Mouse (Mus musculus) heart, postnatal 4 days (tissue): ENCODE data around the gene Fancd2. TPM values are rescaled to one million over a fixed set of nuclear protein-coding genes. Genes with fewer than 3 reads are reported as not detected.

Experiments
- DNase-seq: peaks from one replicate; pipeline ENCODE4 v3.0.0; 2021
- microRNA-seq, 2 experiments: library from miRNA; unstranded; fragments of <30 nt; microRNA quantifications; one replicate each; pipeline ENCODE4 v1.2.0; 2021 to 2022
- total RNA-seq, 2 experiments: library from RNA; stranded (reverse); gene quantifications; 2 replicates each; pipeline ENCODE4 v1.2.3; 2021

Gene Fancd2
- total RNA-seq, 2 experiments from 2014 or later, result 7.9 to 10.2 TPM

DNA sequence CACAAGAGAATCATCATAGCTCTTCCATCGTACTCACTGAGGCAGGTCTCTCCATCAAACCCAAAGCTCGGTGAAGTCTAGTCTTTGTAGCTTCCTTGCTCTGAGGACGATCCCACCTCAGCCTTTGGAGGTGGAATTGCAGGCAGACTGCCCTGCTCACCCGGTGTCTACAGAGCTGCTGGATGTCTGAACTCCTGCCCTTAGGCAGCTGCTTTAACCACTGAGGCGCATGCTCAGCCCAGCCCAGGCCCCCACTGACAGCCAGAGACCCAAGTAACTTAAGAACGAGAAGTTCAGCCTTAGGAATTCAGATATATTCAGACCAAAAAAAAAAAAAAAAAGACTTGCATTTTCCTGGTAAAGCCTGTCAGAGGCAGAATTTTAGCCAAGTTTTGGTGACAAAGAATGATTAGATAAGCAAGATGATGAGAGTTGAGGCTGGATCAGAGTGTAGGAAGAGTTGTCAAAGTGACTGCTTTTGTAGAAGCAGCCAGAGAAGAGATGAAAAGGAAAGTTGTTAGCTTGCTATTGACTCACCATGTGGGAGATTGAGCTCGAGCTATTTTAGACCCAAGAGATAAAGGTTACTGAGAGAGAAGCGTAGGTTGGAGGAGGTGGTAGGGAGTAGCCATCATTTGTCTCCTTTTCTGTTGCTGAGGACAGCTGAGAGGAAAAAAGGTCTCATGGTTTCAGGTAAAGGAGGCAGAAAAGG, 80.9 kb downstream of the Fancd2 start:
- peak; percentile 28 for DNase-seq

DNA sequence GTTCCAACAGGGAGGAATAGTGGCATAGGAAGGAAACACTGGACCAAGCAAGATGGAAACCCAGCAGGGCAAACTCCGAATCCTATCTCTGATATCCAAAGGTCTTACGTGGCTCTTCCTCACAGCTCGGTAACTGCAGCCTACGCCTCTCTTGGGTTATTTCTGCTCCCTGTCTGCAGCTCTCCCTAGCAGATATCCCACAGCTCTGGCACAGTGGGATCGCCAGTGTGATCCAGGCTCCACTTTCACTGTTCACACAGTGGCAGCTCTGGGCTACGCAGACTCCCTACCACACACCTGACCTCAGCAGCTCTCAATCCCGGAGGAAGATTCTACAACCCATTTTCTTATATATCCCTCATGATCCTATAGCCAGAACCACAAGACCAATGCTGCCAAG, 82.7 kb downstream of the Fancd2 start:
- no peak for DNase-seq

DNA sequence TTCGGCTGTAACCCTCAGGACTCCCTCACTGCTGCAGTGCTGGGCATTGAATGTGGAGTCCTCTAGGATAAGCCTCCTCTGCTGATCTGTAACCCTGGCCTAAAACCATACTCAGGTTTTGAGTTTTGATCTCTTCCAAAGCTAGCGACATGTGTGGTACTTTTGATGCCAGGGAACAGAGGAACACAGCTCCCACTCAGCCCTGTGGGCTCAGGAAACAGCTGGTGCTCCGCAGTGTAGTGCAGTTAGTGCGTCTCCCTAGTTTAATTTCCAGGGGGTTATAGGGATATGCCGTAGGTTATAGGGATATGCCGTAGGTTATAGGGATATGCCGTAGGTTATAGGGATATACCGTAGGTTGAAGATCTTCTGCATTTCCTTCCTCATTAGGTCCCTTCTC, 83.5 kb downstream of the Fancd2 start:
- no peak for DNase-seq

- DNase-seq, result no peak
Measured at GRCm38 (mm10) chr6:113615489-113615888, 84.0 kb downstream of the Fancd2 start.

GRCm38 (mm10) chr6:113623386-113623785, 91.9 kb downstream of the Fancd2 start:
- peak; percentile 9 for DNase-seq

DNA sequence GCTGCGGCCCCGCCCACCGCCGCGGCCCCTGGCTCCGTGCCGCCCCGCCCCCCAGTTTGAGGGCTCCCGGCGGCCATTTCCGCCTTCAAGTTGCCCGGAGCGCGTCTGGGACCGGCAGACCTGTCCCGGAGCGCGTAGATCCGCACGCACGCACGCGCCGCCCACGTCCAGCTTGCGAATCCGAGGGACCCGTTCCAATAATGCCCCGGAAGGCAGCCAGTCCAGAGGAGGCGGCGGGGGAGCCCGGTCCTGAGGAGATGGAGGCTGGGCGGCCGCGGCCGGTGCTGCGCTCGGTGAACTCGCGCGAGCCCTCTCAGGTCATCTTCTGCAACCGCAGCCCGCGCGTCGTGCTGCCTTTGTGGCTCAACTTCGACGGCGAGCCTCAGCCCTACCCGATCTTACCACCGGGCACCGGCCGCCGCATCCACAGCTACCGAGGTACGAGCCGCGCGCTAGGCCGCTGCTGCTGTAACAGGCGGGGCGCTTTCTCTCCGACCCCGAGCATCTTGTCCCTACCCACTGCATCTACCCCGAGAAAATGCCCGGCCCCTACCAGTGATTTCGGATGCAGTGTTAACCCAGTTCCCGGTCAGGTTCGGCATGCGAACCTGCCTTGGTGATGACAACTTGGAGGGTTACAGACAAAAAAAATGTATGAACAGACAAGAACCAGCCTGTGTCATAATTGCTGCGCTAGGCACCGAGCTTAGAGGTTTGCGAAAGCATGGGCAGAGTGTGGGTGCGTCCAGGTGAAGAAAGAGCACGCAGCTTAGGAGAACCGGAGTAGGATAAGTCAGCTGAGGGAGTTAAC, 92.7 kb downstream of the Fancd2 start, which contains the start of gene Vhl:
Gene Vhl, plus strand, starts transcription at position 19 of the 811 bp plus-strand sequence.
- DNase-seq, result peak; percentile 90

- DNase-seq, result peak; percentile 19
Measured at GRCm38 (mm10) chr6:113624989-113625770, 93.7 kb downstream of the Fancd2 start.

DNA sequence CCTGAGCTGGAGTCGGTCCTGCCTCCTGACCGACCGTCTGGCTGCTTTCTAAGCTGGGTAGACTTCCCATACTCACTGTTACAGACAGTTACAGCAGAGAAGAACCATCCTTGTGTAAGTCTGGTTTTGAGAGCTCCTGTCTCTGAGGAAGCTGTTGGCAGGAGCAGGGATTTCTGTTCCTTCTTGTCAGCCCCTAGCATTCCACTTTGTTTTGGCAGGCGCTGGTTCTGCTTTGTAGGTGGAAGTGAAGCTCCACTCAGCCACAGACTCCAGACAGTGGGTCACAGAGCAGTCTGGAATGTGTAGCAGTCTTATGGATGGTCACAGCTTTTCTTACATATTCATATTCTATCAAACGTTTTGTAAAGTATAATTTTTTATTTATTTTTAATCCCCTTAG, 98.8 kb downstream of the Fancd2 start:
- no peak for DNase-seq

- no peak for DNase-seq
Measured at GRCm38 (mm10) chr6:113632863-113633262, 101.4 kb downstream of the Fancd2 start.

DNA sequence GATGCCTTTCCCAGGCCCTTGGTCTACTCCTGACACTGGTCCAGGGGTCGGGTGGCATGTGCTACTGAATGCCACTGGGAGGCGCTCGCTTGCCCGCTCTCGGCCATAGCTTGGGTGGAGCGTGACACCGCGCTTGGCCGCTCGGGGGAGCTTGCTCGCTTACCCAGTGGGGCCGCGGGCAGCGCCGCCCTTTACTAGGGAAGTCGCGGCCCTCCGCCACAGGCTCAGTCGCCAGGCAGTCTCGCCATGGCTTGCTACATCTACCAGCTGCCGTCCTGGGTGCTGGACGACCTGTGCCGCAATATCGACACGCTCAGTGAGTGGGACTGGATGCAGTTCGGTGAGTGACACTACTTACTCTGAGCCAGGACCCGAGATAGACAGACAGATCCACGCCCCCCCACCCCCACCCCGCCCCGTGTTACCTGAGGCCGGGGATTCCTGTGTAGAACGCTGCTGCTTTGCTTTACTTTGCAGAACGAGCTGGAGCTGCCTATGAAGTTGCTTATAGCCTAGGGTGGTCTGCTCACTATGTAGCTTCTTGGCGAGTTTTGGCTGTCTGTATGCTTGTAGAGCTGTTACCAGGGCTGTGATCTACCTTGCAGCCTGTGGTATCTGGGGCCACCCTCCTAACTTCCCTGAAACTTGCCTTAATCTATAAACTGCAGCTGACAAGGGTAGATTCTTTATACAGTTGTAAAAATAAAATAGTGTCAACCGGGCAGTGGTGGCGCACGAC, 107.0 kb downstream of the Fancd2 start, which contains the start of gene Irak2:
Gene Irak2, plus strand, starts transcription at position 166 of the 739 bp plus-strand sequence.
- peak; percentile 98 for DNase-seq

DNA sequence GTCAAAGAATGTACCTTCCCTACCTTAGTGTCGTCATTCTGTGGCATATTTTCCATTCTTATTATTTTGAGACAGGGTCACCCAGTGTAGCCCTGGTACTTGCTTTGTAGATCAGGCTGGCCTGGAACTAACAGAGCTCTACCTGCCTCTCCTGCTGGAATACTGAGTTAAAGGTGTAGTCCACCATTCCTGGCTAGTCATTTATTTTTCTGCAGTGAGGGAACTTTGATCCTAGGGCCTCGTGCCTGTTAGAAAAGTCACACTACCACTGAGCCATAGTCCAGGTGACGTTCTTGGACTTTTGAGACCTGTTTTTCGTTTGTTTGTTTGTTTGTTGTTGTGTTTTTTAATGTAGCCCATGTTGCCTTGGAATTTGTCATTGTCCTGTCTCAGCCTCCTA, 107.7 kb downstream of the Fancd2 start:
- no peak for DNase-seq

DNA sequence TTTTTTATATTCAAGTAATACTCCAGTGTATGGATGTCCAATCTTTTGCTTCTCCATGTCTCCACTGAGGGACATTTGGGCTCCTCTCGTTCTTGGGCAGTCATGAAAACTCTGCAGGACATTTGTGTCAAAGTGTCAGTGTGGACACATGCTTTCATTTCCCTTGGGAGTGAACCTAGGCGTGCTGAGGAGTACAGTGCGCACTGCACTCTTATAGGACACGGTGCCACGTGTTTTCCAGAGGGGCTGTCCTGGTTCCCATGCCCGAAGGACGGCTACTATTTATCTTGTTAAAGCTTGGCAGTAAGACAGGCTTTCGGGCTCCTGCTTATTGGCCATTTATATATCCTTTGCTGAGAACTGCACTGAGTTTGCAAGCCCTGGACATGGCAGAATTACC, 111.1 kb downstream of the Fancd2 start:
- DNase-seq, result no peak

- no peak for DNase-seq
Measured at GRCm38 (mm10) chr6:113643021-113643420, 111.5 kb downstream of the Fancd2 start.

- DNase-seq, result no peak
Measured at GRCm38 (mm10) chr6:113643967-113644366, 112.5 kb downstream of the Fancd2 start.

DNA sequence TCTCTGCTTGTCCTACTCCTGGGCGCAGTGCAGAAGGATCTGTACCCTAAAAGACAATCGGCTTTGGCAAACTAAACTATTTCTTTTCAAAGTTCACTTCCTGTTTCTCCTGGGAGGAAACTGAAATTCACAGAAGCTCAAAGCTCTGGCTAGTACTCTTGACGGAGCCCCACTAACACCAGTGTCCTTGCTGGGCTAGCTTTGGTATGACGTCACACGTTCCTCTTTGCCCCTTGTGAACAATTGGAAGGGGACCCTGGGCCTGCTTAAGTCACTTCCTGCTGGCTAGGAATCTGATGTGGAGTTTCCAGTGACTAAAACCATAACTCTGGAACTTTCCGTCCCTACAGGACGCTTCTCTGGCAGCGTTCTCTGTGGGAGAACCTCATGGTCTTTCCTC, 113.3 kb downstream of the Fancd2 start:
- peak; percentile 61 for DNase-seq

Small RNAs within 50 kb of the gene (microRNA-seq; reads per million reads assigned to microRNA genes)
- gene Gm23365, result 0 reads per million in 2 experiments

Other genes starting within 250 kb of the Fancd2 start
- gene Cpne9, start 249.4 kb upstream of the Fancd2 start, total RNA-seq, result not detected
- gene Brpf1, start 224.5 kb upstream of the Fancd2 start, total RNA-seq, result 10 to 100 TPM; 21.8 to 23.8 TPM
- gene Ogg1, start 204.7 kb upstream of the Fancd2 start, total RNA-seq, result 1 to 10 TPM; 5.2 to 6.2 TPM
- 10 to 100 TPM; 73.5 to 73.7 TPM for gene Camk1, start 187.7 kb upstream of the Fancd2 start, total RNA-seq
- 10 to 100 TPM; 23.8 to 26.0 TPM for gene Tada3, start 153.8 kb upstream of the Fancd2 start, total RNA-seq
- gene Arpc4, start 153.6 kb upstream of the Fancd2 start, total RNA-seq, result 100 to 1,000 TPM; 142 to 143 TPM
- 1 to 10 TPM; 1.7 to 2.7 TPM for gene Ttll3, start 142.4 kb upstream of the Fancd2 start, total RNA-seq
- 1 to 10 TPM; 7.1 to 7.9 TPM for gene Rpusd3, start 112.3 kb upstream of the Fancd2 start, total RNA-seq
- gene Cidec, start 95.9 kb upstream of the Fancd2 start, total RNA-seq, result 1 to 10 TPM; 1.8 to 2.3 TPM
- 10 to 100 TPM; 28.3 to 34.7 TPM for gene Jagn1, start 89.1 kb upstream of the Fancd2 start, total RNA-seq
- gene Il17re, start 73.2 kb upstream of the Fancd2 start, total RNA-seq, result 1 to 10 TPM; 1.1 to 1.3 TPM
- gene Il17rc, start 60.3 kb upstream of the Fancd2 start, total RNA-seq, result 10 to 100 TPM in 1 of 2 experiments, 1 to 10 TPM in 1; 7.9 to 10.2 TPM
- gene Creld1, start 48.4 kb upstream of the Fancd2 start, total RNA-seq, result 10 to 100 TPM; 34.6 to 41.5 TPM
- not detected for gene Prrt3, start 29.8 kb upstream of the Fancd2 start, total RNA-seq
- gene Emc3, start within 50 bp of the Fancd2 start, total RNA-seq, result 10 to 100 TPM; 61.9 to 63.6 TPM
- not detected for gene Fancd2os, start 69.0 kb downstream of the Fancd2 start, total RNA-seq
- gene Brk1, start 73.1 kb downstream of the Fancd2 start, total RNA-seq, result 100 to 1,000 TPM; 101 to 102 TPM
- gene Vhl, start 92.3 kb downstream of the Fancd2 start, total RNA-seq, result 10 to 100 TPM; 13.6 to 18.6 TPM
- gene Irak2, start 106.8 kb downstream of the Fancd2 start, total RNA-seq, result 10 to 100 TPM in 1 of 2 experiments, 1 to 10 TPM in 1; 8.9 to 11.1 TPM
- gene Tatdn2, start 165.4 kb downstream of the Fancd2 start, total RNA-seq, result 10 to 100 TPM; 76.2 to 80.7 TPM
- not detected for gene Ghrl, start 188.2 kb downstream of the Fancd2 start, total RNA-seq
- 100 to 1,000 TPM; 123 to 125 TPM for gene Sec13, start 209.1 kb downstream of the Fancd2 start, total RNA-seq